Mouse (Mus musculus): ENCODE measurements around the gene 4930518I15Rik. TPM values are rescaled to one million over a fixed set of nuclear protein-coding genes. Genes with fewer than 3 reads are reported as not detected.
"Not testable (repeated sequence)": the region's sequence is repeated elsewhere in the genome, so short reads cannot be mapped to it uniquely, and the experiment has no call there.

4930518I15Rik gene
- polyA plus RNA-seq, 1 experiment from 2014 or later = 4.6 TPM

GRCm38 (mm10) chr2:156834336-156834735 is 23.4 kb downstream of the 4930518I15Rik start:
- H3K9me3 ChIP-seq (replicated peaks; ENCODE audit: control insufficient read depth, low read length) = peaks cover 12% of the 10 kb centered on the region; the same call in 1 of the 2 replicates
- no peak overlapping the region for H3K4me2 ChIP-seq
- no peak overlapping the region for H3K27ac ChIP-seq (ENCODE audit: low read depth, low read length)
- H3K9ac ChIP-seq (ENCODE audit: low read depth, low read length) = no peak overlapping the region
- peaks cover 6% of the 10 kb centered on the region for H3K4me1 ChIP-seq (ENCODE audit: control insufficient read depth, insufficient read depth, low read length)
- H3K36me3 ChIP-seq (ENCODE audit: control insufficient read depth, insufficient read depth, low read length) = peaks cover 60% of the 10 kb centered on the region
- 95% methylated on average over 11 of the region's 11 CpGs for WGBS (ENCODE audit: insufficient replicate concordance)
- no peaks in the 10 kb centered on the region for H3K27me3 ChIP-seq (ENCODE audit: control insufficient read depth, insufficient read depth, low read length)
- H3K4me3 ChIP-seq (ENCODE audit: low read depth, low read length) = no peak overlapping the region
- ATAC-seq (replicated peaks; ENCODE audit: insufficient number of reproducible peaks, low FRiP score, low TSS enrichment) = no peak

- not testable (repeated sequence) for H3K27ac ChIP-seq (ENCODE audit: low read depth, low read length); H3K9ac ChIP-seq (ENCODE audit: low read depth, low read length); H3K9me3 ChIP-seq (replicated peaks; ENCODE audit: control insufficient read depth, low read length); H3K4me2 ChIP-seq; H3K27me3 ChIP-seq (ENCODE audit: control insufficient read depth, insufficient read depth, low read length); ATAC-seq (replicated peaks; ENCODE audit: insufficient number of reproducible peaks, low FRiP score, low TSS enrichment); H3K4me1 ChIP-seq (ENCODE audit: control insufficient read depth, insufficient read depth, low read length); H3K36me3 ChIP-seq (ENCODE audit: control insufficient read depth, insufficient read depth, low read length); H3K4me3 ChIP-seq (ENCODE audit: low read depth, low read length)
- WGBS (ENCODE audit: insufficient replicate concordance) = 77% methylated on average over 6 of the region's 6 CpGs
Observed at GRCm38 (mm10) chr2:156825128-156825527, 32.6 kb downstream of the 4930518I15Rik start.

GRCm38 (mm10) chr2:156816116-156816515 is 41.6 kb downstream of the 4930518I15Rik start:
- no peak overlapping the region for H3K4me2 ChIP-seq
- no peak overlapping the region for H3K4me3 ChIP-seq (ENCODE audit: low read depth, low read length)
- no peak overlapping the region for H3K27ac ChIP-seq (ENCODE audit: low read depth, low read length)
- no peak for ATAC-seq (replicated peaks; ENCODE audit: insufficient number of reproducible peaks, low FRiP score, low TSS enrichment)
- H3K27me3 ChIP-seq (ENCODE audit: control insufficient read depth, insufficient read depth, low read length) = no peaks in the 10 kb centered on the region
- 81% methylated on average over 1 of the region's 1 CpGs for WGBS (ENCODE audit: insufficient replicate concordance)
- no peak overlapping the region for H3K9ac ChIP-seq (ENCODE audit: low read depth, low read length)
- H3K36me3 ChIP-seq (ENCODE audit: control insufficient read depth, insufficient read depth, low read length) = no peaks in the 10 kb centered on the region
- H3K4me1 ChIP-seq (ENCODE audit: control insufficient read depth, insufficient read depth, low read length) = 0 out of 2 replicates have a peak, but pooled peaks cover 7% of the 10 kb centered on the region
- no peaks in the 10 kb centered on the region for H3K9me3 ChIP-seq (replicated peaks; ENCODE audit: control insufficient read depth, low read length)

- ATAC-seq (replicated peaks; ENCODE audit: insufficient number of reproducible peaks, low FRiP score, low TSS enrichment) = no peak
- H3K27ac ChIP-seq (ENCODE audit: low read depth, low read length) = peak overlapping the region; percentile 62; the same call in 1 of the 2 replicates
- H3K4me3 ChIP-seq (ENCODE audit: low read depth, low read length) = no peak overlapping the region
- H3K4me2 ChIP-seq = no peak overlapping the region
- H3K27me3 ChIP-seq (ENCODE audit: control insufficient read depth, insufficient read depth, low read length) = no peaks in the 10 kb centered on the region
- 0 out of 2 replicates have a peak, but pooled peaks cover 7% of the 10 kb centered on the region for H3K4me1 ChIP-seq (ENCODE audit: control insufficient read depth, insufficient read depth, low read length)
- no peaks in the 10 kb centered on the region for H3K9me3 ChIP-seq (replicated peaks; ENCODE audit: control insufficient read depth, low read length)
- 0 out of 2 replicates have a peak overlapping the region, but pooled peaks have one; percentile 28 for H3K9ac ChIP-seq (ENCODE audit: low read depth, low read length)
- H3K36me3 ChIP-seq (ENCODE audit: control insufficient read depth, insufficient read depth, low read length) = no peaks in the 10 kb centered on the region
- 61% methylated on average over 3 of the region's 3 CpGs for WGBS (ENCODE audit: insufficient replicate concordance)
Observed at GRCm38 (mm10) chr2:156815412-156815811, 42.3 kb downstream of the 4930518I15Rik start.

- no peak for ATAC-seq (replicated peaks; ENCODE audit: insufficient number of reproducible peaks, low FRiP score, low TSS enrichment)
- 29% methylated on average over 5 of the region's 5 CpGs for WGBS (ENCODE audit: insufficient replicate concordance)
- H3K36me3 ChIP-seq (ENCODE audit: control insufficient read depth, insufficient read depth, low read length) = no peaks in the 10 kb centered on the region
Observed at GRCm38 (mm10) chr2:156814893-156815292, 42.9 kb downstream of the 4930518I15Rik start.

GRCm38 (mm10) chr2:156814344-156814801 is 43.4 kb downstream of the 4930518I15Rik start:
- Histone ChIP-seq H3K4me2 (no peak overlapping the region; the same call in 1 of the 2 replicates), H3K4me1 (ENCODE audit: control insufficient read depth, insufficient read depth, low read length) (0 out of 2 replicates have a peak, but pooled peaks cover 7% of the 10 kb centered on the region), H3K36me3 (ENCODE audit: control insufficient read depth, insufficient read depth, low read length) (no peaks in the 10 kb centered on the region), H3K27ac (ENCODE audit: low read depth, low read length) (peak overlapping the region; percentile 62), H3K4me3 (ENCODE audit: low read depth, low read length) (no peak overlapping the region), H3K27me3 (ENCODE audit: control insufficient read depth, insufficient read depth, low read length) (no peaks in the 10 kb centered on the region), H3K9ac (ENCODE audit: low read depth, low read length) (no peak overlapping the region; the same call in 1 of the 2 replicates), H3K9me3 (replicated peaks; ENCODE audit: control insufficient read depth, low read length) (no peaks in the 10 kb centered on the region)
- no peak for ATAC-seq (replicated peaks; ENCODE audit: insufficient number of reproducible peaks, low FRiP score, low TSS enrichment)
- WGBS (ENCODE audit: insufficient replicate concordance) = 34% methylated on average over 8 of the region's 8 CpGs

More at GRCm38 (mm10) chr2:156814893-156815292, 42.9 kb downstream of the 4930518I15Rik start:
- Histone ChIP-seq H3K9ac (ENCODE audit: low read depth, low read length) (peak overlapping the region; percentile 28; the same call in 1 of the 2 replicates), H3K27ac (ENCODE audit: low read depth, low read length) (peak overlapping the region; percentile 62), H3K27me3 (ENCODE audit: control insufficient read depth, insufficient read depth, low read length) (no peaks in the 10 kb centered on the region), H3K4me2 (no peak overlapping the region; the same call in 1 of the 2 replicates), H3K4me1 (ENCODE audit: control insufficient read depth, insufficient read depth, low read length) (0 out of 2 replicates have a peak, but pooled peaks cover 7% of the 10 kb centered on the region), H3K4me3 (ENCODE audit: low read depth, low read length) (no peak overlapping the region), H3K9me3 (replicated peaks; ENCODE audit: control insufficient read depth, low read length) (no peaks in the 10 kb centered on the region)

GRCm38 (mm10) chr2:156811556-156811955 is 46.2 kb downstream of the 4930518I15Rik start:
- WGBS (ENCODE audit: insufficient replicate concordance) = 56% methylated on average over 5 of the region's 5 CpGs
- no peak overlapping the region for H3K9ac ChIP-seq (ENCODE audit: low read depth, low read length)
- no peak overlapping the region for H3K27ac ChIP-seq (ENCODE audit: low read depth, low read length)
- H3K36me3 ChIP-seq (ENCODE audit: control insufficient read depth, insufficient read depth, low read length) = no peaks in the 10 kb centered on the region
- no peaks in the 10 kb centered on the region for H3K9me3 ChIP-seq (replicated peaks; ENCODE audit: control insufficient read depth, low read length)
- ATAC-seq (replicated peaks; ENCODE audit: insufficient number of reproducible peaks, low FRiP score, low TSS enrichment) = no peak
- no peak overlapping the region for H3K4me2 ChIP-seq
- no peak overlapping the region for H3K4me3 ChIP-seq (ENCODE audit: low read depth, low read length)
- no peaks in the 10 kb centered on the region for H3K27me3 ChIP-seq (ENCODE audit: control insufficient read depth, insufficient read depth, low read length)
- H3K4me1 ChIP-seq (ENCODE audit: control insufficient read depth, insufficient read depth, low read length) = 0 out of 2 replicates have a peak, but pooled peaks cover 7% of the 10 kb centered on the region

- Histone ChIP-seq H3K27ac (ENCODE audit: low read depth, low read length) (no peak overlapping the region), H3K9me3 (replicated peaks; ENCODE audit: control insufficient read depth, low read length) (no peaks in the 10 kb centered on the region), H3K4me1 (ENCODE audit: control insufficient read depth, insufficient read depth, low read length) (0 out of 2 replicates have a peak, but pooled peaks cover 7% of the 10 kb centered on the region), H3K4me2 (no peak overlapping the region), H3K27me3 (ENCODE audit: control insufficient read depth, insufficient read depth, low read length) (no peaks in the 10 kb centered on the region), H3K9ac (ENCODE audit: low read depth, low read length) (no peak overlapping the region), H3K4me3 (ENCODE audit: low read depth, low read length) (no peak overlapping the region), H3K36me3 (ENCODE audit: control insufficient read depth, insufficient read depth, low read length) (no peaks in the 10 kb centered on the region)
- ATAC-seq (replicated peaks; ENCODE audit: insufficient number of reproducible peaks, low FRiP score, low TSS enrichment) = no peak
- WGBS (ENCODE audit: insufficient replicate concordance) = 98% methylated on average over 10 of the region's 10 CpGs
Observed at GRCm38 (mm10) chr2:156810716-156811115, 47.0 kb downstream of the 4930518I15Rik start.

GRCm38 (mm10) chr2:156809579-156809978 is 48.2 kb downstream of the 4930518I15Rik start:
- 0 out of 2 replicates have a peak, but pooled peaks cover 4% of the 10 kb centered on the region for H3K4me1 ChIP-seq (ENCODE audit: control insufficient read depth, insufficient read depth, low read length)
- WGBS (ENCODE audit: insufficient replicate concordance) = 47% methylated on average over 2 of the region's 2 CpGs
- no peak overlapping the region for H3K27ac ChIP-seq (ENCODE audit: low read depth, low read length)
- H3K36me3 ChIP-seq (ENCODE audit: control insufficient read depth, insufficient read depth, low read length) = no peaks in the 10 kb centered on the region
- no peaks in the 10 kb centered on the region for H3K9me3 ChIP-seq (replicated peaks; ENCODE audit: control insufficient read depth, low read length)
- no peak overlapping the region for H3K4me3 ChIP-seq (ENCODE audit: low read depth, low read length)
- no peak overlapping the region for H3K4me2 ChIP-seq
- H3K9ac ChIP-seq (ENCODE audit: low read depth, low read length) = no peak overlapping the region
- ATAC-seq (replicated peaks; ENCODE audit: insufficient number of reproducible peaks, low FRiP score, low TSS enrichment) = no peak
- H3K27me3 ChIP-seq (ENCODE audit: control insufficient read depth, insufficient read depth, low read length) = no peaks in the 10 kb centered on the region

All from heart, embryonic 11.5 days (tissue).